Mouse (Mus musculus) mouse trophoblast stem cell (cell line): ENCODE data around the gene Garnl3.

Experiments
- in situ Hi-C, 2 experiments: fragments of 300-500 bp; cut with MseI, MboI; formaldehyde crosslinking; loops; 2 replicates in 1 of 2; 3 replicates in 1 of 2; pipeline ENCODE4 v1.15.1; 2025

Garnl3 gene

GRCm38 (mm10) chr2:33089356-33090032 lies 42.0 kb downstream of the Garnl3 start:
- in situ Hi-C loops: no loop called here

DNA sequence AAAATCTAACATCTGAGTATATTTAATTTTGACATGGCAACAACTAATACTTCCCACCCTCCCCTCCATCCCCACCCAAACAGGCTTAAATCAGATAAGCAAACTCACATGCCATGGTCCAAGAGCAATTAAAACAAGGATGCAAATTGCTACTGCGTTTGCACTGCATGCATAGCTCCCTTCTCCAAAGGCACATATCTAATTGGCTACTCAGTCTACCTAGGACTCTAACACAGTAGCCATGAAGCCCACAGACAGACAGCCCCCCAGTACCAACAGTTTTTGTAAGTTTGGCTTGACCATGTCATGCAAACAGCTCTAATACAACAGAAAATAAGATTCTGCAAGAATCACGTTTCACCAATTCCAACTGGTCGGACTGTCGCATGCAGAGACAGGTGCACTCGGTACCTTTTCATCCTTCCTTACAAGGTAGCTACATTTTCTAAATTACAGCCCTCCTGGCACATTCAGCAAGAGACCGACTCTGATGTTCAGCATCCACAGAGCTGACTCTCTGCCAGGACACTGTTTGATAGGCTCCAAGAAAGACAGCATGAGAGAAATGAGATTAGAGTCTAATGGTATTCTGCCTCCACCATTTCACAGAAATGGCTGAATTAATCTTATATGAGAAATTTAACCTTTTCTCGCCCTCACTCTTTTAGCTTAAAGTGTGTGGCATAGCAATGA lies 44.6 kb downstream of the Garnl3 start:
- in situ Hi-C loops: no loop called here

DNA sequence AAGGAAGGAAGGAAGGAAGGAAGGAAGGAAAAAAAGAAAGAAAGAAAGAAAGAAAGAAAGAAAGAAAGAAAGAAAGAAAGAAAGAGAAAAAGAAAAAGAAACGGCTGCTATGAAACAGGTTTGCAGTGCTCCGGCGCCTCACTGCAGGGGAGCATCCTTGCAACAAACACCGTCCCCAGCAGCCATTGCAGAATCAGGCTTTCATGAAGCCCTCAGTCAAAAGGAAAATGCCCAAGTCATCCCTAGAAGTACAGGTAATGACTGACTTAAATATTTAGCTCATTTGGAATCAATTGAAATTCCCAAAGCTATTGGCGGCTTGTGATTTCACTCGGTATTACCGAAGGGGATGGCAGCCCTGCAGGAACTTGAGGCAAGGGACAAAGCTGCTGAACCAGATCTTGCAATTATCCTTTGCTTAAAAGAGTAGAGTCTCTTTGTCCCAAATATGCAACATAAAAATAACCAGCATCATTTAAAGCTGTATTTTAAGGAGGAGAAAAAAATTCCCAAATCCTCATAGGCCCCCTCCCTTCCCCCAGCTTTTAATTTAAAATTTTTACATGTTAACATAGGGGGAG lies 45.3 kb downstream of the Garnl3 start:
- in situ Hi-C loops: no loop called here

- in situ Hi-C loops: no loop called here
These were observed 47.2 kb downstream of the Garnl3 start for GRCm38 (mm10) chr2:33084221-33084620.

DNA sequence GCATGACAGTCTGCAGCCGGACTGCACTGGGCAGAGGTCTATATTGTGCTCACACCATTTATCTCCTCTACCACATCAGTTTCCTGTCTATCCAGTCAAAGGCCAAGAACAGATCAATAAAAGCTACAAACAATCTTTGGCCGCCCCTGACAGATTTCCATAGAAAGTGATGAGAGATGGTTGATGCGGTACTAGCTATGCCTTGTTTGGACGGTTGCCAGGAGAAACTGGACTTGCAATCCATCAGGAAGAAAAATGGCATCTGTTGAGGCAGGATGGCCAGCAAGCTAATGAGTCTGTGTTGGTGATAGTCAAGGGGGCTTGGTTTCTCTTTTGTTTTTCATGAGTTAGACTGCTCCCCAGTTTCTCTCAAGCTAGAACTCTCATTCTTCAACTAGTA lies 51.3 kb downstream of the Garnl3 start:
- in situ Hi-C loops: no loop called here

GRCm38 (mm10) chr2:33077252-33077651 lies 54.2 kb downstream of the Garnl3 start:
- in situ Hi-C loops: no loop called here

DNA sequence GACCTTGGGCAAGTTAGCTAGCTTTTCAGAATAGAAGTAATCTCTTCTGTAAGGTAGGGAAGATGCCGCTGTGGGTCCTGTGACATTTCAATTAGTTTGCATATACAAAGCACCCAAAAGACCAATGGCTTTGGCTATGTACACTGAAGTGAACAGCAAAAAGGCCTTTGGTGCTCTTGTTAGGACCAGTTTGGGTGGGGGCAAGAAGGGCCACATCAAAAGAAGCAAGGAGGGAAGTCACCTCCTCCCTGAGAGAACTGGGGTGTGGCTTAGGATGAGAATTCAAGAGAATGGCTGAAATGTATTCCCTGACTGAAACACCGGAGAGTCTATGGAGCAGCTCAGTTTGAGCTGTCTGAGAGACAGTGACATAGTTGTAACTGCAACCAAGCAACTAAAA lies 56.5 kb downstream of the Garnl3 start:
- in situ Hi-C loops: no loop called here

GRCm38 (mm10) chr2:33074188-33074587 lies 57.3 kb downstream of the Garnl3 start:
- in situ Hi-C loops: no loop called here

- in situ Hi-C loops: no loop called here
These were observed 59.1 kb downstream of the Garnl3 start for GRCm38 (mm10) chr2:33072333-33072732.

- in situ Hi-C loops: no loop called here
These were observed 65.8 kb downstream of the Garnl3 start for GRCm38 (mm10) chr2:33065610-33066009.

DNA sequence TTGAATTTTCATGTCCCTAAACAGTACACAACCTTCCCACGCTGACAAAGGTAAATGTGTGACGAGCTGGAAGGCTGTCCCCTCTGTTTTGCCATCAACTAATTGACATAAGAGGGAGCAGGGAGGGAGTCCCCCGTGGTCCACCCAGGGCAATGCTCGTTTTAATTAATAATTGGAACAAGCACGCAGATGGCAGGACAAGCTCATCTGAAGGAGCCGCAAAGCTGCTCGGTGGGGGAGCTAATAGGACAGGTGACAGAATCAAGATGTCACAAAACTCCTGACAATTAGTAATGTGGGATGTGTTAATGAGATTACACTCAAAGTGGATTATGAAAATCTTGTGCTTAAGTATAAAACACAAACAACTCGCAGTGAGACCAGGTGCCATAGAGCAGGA lies 68.7 kb downstream of the Garnl3 start:
- in situ Hi-C loops: no loop called here

- in situ Hi-C loops: no loop called here
These were observed 72.5 kb downstream of the Garnl3 start for GRCm38 (mm10) chr2:33058926-33059325.

GRCm38 (mm10) chr2:33057514-33057913 lies 73.9 kb downstream of the Garnl3 start:
- in situ Hi-C loops: no loop called here

- in situ Hi-C loops: no loop called here
These were observed 77.5 kb downstream of the Garnl3 start for GRCm38 (mm10) chr2:33053966-33054365.

GRCm38 (mm10) chr2:33047360-33047759 lies 84.1 kb downstream of the Garnl3 start:
- in situ Hi-C loops: no loop called here

DNA sequence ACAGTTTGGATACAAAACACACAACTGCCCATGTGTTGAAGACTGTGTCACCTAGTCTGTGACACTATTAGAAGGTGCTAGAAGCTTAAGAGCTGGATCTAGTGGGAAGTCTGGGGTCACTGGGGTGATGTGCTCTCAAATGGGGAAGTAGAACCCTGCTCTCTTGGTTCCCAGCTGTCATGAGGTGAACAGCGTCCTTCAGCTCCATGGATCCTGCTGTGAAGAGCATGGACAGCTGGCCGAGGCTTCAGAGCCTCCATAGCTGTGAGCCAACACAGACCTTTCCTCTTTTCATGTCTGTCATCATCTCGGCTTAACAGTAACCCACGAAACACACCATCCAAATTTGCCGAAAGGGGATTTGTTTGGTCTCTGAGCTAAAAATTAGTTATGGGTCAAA lies 84.5 kb downstream of the Garnl3 start:
- in situ Hi-C loops: no loop called here

DNA sequence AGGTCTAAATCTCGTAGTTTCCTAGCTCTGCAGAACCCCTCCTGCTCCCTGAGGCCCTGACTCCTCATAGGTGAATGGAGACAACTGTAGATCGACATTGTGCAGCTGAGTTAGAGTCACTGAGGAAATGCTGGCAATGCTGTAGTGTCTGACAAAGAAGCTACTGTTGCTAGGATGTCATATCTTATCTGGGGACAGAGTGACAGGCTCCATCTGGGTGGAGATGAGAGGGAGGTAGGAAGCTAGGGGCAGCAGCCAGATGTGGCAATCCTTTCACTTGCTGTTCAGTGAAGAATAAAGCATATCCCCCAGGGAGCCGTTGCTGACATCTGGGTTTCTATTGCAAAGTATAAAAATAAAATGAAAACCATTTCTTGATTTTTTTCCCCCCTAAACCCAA lies 85.6 kb downstream of the Garnl3 start:
- in situ Hi-C loops: no loop called here

GRCm38 (mm10) chr2:33042781-33043180 lies 88.7 kb downstream of the Garnl3 start:
- in situ Hi-C loops: no loop called here

- in situ Hi-C loops: no loop called here
These were observed 89.9 kb downstream of the Garnl3 start for GRCm38 (mm10) chr2:33041571-33041970.

GRCm38 (mm10) chr2:33037429-33037828 lies 94.0 kb downstream of the Garnl3 start:
- in situ Hi-C loops: no loop called here

- in situ Hi-C loops: no loop called here
These were observed 96.2 kb downstream of the Garnl3 start for GRCm38 (mm10) chr2:33035297-33035696.

- in situ Hi-C loops: no loop called here
These were observed 98.2 kb downstream of the Garnl3 start for GRCm38 (mm10) chr2:33033281-33033680.

DNA sequence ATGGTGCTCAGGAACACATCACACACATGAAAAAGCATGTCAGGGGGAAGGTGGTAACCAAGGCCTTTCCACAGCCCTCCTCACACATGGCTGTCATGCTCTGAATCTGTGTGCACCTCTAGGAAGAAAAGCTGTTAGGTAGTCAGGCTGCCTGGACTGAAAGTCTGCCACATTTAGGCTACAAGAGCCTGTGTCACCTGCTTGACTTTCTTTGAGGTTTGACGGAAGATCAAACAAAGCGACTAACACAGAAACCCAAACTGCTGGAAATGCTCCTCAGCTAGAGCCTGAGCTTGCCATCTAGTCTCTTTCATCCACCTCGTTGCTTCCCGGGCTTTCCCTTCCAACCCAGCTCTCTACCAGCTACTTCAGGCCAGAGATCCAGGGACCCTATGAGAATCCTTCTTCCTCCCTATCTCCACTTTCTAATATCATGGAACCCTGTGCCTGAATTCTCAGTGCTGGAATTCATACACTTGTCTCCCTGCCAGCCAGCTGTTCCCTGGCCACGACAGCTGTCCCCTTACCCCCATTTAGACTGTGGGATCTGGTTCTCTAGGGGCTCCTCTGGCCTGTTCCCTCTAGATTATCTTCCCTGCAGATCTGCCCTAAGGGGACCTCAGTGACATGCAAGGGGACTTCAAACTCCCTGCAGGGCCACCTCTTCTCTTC lies 98.9 kb downstream of the Garnl3 start:
- in situ Hi-C loops: no loop called here
